Mouse (Mus musculus) kidney, embryonic 16.5 days (tissue): ENCODE results near the gene Gm9195. TPM values are rescaled to one million over a fixed set of nuclear protein-coding genes. Genes with fewer than 3 reads are reported as not detected.

Source experiments
- ATAC-seq: fragments of 200-750 bp; cut with Nextera tagmentation; 2 replicates; pipeline ENCODE4 v1.8.0; 2017; ENCODE audit warnings: moderate TSS enrichment; ENCODE audit not compliant: low FRiP score, low TSS enrichment
- H3K27ac ChIP-seq: fragments of 300-500 bp; sonication (generic); 2 replicates; pipeline ENCODE4 v1.5.1; 2014; ENCODE audit warnings: low read length
- H3K27me3 ChIP-seq: fragments of 300-500 bp; sonication (generic); 2 replicates; pipeline ENCODE4 v1.6.1; 2014; ENCODE audit warnings: low read length, control low read depth, mixed read lengths; ENCODE audit not compliant: insufficient read depth
- H3K36me3 ChIP-seq: fragments of 300-500 bp; sonication (generic); 2 replicates; pipeline ENCODE4 v1.6.1; 2014; ENCODE audit warnings: low read length, control low read depth, mixed read lengths; ENCODE audit not compliant: insufficient read depth
- H3K4me1 ChIP-seq: fragments of 300-500 bp; sonication (generic); 2 replicates; pipeline ENCODE4 v1.6.1; 2014; ENCODE audit warnings: low read length, control low read depth, mixed read lengths; ENCODE audit not compliant: insufficient read depth
- H3K4me2 ChIP-seq: fragments of 300-500 bp; sonication (generic); replicated peaks from 2 replicates; pipeline ENCODE4 v1.6.1; 2014; ENCODE audit warnings: low read depth, low read length
- H3K4me3 ChIP-seq: fragments of 300-500 bp; sonication (generic); 2 replicates; pipeline ENCODE4 v1.5.1; 2014; ENCODE audit warnings: mild to moderate bottlenecking, low read length
- H3K9ac ChIP-seq: fragments of 300-500 bp; sonication (generic); replicated peaks from 2 replicates; pipeline ENCODE4 v1.6.1; 2014; ENCODE audit warnings: low read length
- H3K9me3 ChIP-seq: fragments of 300-500 bp; sonication (generic); 2 replicates; pipeline ENCODE4 v1.6.1; 2016; ENCODE audit warnings: low read length, control low read depth
- WGBS: fragments of 180-500 bp; shearing (Covaris S2); extraction: QIAGEN DNeasy Blood & Tissue Kit; methylation state at CpG from one replicate; pipeline ENCODE4 v1.1.7; 2014; 5-methylcytosine and 5-hydroxymethylcytosine counted together
- polyA plus RNA-seq: library from polyadenylated mRNA; unstranded; fragments of >200 nt; fragmentation: Nextera tagmentation; extraction: Ambion mirVana; gene quantifications from 2 replicates; pipeline ENCODE4 v1.2.1, GENCODE M21; 2015

Gm9195 gene
- polyA plus RNA-seq, 1 experiment from 2014 or later: not detected

DNA sequence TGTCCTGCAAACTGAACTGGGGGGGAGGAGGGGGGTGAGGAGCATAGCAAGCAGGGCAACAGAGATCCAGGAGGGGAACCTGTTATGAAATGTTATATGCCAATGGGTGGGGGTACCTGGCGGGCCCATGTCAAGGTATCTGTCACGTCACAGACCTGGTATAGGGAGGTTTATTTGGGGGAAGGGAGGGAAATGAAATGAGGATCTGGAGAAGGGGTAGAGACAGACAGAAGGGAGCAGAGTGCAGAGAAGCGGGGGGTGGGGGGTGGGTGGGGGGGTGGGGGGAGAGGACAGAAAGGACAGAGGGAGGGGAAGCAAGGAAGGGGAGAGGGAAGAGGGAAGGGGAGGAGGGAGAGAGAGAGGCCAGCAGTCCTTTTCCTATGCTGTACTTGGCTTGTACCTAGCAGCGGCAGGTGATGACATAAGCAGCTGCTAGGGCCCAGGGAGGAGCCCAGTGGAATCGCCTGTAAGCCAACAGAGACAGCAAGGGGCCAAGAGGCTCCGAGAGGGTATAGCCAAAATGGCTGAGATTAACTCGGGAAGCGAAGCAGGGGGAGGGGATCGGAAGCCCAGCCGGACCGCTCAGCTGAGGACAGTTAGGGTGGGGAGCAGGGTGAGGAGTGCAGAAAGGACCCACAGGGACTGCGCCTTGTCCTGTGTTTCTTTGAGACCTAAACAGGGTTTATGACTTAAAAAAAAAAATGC lies 14.5 kb upstream of the Gm9195 start:
- H3K27ac ChIP-seq: no peak overlapping the region
- H3K9ac ChIP-seq: peak overlapping the region; percentile 59
- peaks cover 11% of the 10 kb centered on the region; the same call in 1 of the 2 replicates for H3K4me1 ChIP-seq
- H3K4me3 ChIP-seq: peak overlapping the region; percentile 44
- peak overlapping the region; percentile 71 for H3K4me2 ChIP-seq
- no peaks in the 10 kb centered on the region for H3K27me3 ChIP-seq
- no peaks in the 10 kb centered on the region for H3K36me3 ChIP-seq
- peak; percentile 85 for ATAC-seq
- WGBS: 12% methylated on average over 11 of the region's 12 CpGs
- H3K9me3 ChIP-seq: no peaks in the 10 kb centered on the region

DNA sequence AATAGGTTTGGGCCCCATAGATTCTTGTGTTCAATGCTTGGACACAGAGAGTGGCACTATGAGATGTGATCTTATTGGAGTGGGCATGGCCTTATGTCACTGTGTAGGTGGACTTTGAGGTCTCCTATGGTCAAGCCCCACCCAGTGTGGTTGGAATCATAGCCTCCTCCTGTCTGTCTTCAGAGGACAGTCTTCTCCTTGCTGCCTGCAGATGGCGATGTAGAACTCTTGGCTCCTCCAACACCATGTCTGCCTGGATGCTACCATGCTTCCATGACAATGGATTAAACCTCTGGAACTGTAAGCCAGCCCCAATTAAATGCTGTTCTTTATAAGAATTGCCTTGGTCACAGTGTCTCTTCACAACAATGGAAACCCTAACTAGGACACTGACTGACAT lies 13.3 kb upstream of the Gm9195 start:
- H3K4me2 ChIP-seq: no peak overlapping the region
- WGBS: 100% methylated on average over 1 of the region's 1 CpGs
- peaks cover 11% of the 10 kb centered on the region; the same call in 1 of the 2 replicates for H3K4me1 ChIP-seq
- no peaks in the 10 kb centered on the region for H3K9me3 ChIP-seq
- ATAC-seq: no peak
- no peak overlapping the region for H3K9ac ChIP-seq
- no peak overlapping the region for H3K4me3 ChIP-seq
- H3K27ac ChIP-seq: no peak overlapping the region
- no peaks in the 10 kb centered on the region for H3K36me3 ChIP-seq
- H3K27me3 ChIP-seq: no peaks in the 10 kb centered on the region

DNA sequence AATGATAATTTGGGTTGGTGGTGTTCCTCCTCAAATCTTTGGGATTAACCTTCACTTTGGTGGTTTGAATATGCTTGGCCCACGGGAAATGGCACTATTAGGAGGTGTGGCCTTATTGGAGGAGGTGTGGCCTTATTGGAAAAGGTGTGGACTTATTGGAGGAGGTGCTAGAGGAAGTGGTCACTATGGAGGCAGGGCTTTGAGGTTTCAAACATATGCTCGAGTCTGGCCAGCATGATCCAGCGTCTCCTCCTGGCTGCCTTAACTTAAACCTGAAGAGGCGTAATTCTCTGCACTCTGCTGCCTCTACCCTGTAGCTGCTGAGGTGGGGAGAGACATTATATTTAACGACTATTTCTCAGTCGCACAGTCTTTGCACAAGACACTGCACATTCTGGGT lies 11.6 kb upstream of the Gm9195 start:
- H3K9me3 ChIP-seq: no peaks in the 10 kb centered on the region
- no peak overlapping the region for H3K4me2 ChIP-seq
- no peak overlapping the region for H3K9ac ChIP-seq
- H3K27me3 ChIP-seq: no peaks in the 10 kb centered on the region
- peaks cover 11% of the 10 kb centered on the region; the same call in 1 of the 2 replicates for H3K4me1 ChIP-seq
- WGBS: 57% methylated on average over 6 of the region's 6 CpGs
- ATAC-seq: no peak
- no peak overlapping the region for H3K4me3 ChIP-seq
- no peak overlapping the region for H3K27ac ChIP-seq
- no peaks in the 10 kb centered on the region for H3K36me3 ChIP-seq

DNA sequence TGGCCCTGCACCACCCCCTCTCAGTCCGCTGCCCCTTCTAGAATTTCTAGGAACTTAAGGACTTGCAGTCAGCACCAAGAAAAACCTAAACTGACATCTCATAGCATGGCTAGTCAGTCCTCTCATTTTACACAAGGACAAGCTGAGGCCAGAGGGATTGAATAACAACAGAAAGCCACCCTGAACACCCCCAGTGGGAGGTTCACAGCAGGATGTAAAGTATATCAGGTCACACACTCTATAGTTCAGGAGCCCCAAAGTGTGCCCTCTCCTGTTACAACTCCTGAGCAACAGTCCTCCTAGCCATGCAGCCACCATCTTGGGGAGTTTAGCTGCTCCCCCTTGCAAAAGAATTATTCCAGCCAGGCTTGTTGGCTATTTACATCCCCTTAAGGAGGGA lies 2.1 kb upstream of the Gm9195 start:
- ATAC-seq: peak; percentile 59
- WGBS: 48% methylated on average over 1 of the region's 1 CpGs

DNA sequence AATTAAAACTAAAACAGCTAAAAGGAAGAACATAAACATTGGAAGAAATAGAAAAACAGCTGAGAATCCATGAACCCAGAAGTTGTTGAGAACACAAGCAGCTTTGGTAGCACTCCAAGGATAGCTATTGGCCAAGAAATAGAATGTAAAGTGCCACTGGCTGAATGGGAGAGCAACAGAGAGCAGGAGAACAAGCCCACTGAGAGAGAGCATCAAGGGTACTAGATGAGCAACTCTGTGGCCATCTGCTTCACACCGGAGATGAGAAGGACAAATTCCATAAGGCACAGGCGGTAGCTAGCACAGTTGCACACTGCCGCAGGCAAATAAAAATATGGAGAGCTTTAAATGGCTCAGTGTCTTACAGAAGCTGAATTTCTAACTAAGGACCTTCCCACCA lies 1.3 kb downstream of the Gm9195 start:
- Histone ChIP-seq H3K4me2 (no peak overlapping the region), H3K4me3 (no peak overlapping the region), H3K27ac (no peak overlapping the region), H3K36me3 (no peaks in the 10 kb centered on the region), H3K4me1 (no peaks in the 10 kb centered on the region), H3K9ac (no peak overlapping the region), H3K9me3 (no peaks in the 10 kb centered on the region), H3K27me3 (no peaks in the 10 kb centered on the region)
- ATAC-seq: no peak
- 95% methylated on average over 3 of the region's 3 CpGs for WGBS

More for the DNA sequence above, 2.1 kb upstream of the Gm9195 start:
- Histone ChIP-seq H3K27me3 (no peaks in the 10 kb centered on the region), H3K9me3 (no peaks in the 10 kb centered on the region), H3K4me1 (no peaks in the 10 kb centered on the region), H3K4me2 (no peak overlapping the region), H3K36me3 (no peaks in the 10 kb centered on the region), H3K27ac (no peak overlapping the region), H3K9ac (no peak overlapping the region), H3K4me3 (no peak overlapping the region)

DNA sequence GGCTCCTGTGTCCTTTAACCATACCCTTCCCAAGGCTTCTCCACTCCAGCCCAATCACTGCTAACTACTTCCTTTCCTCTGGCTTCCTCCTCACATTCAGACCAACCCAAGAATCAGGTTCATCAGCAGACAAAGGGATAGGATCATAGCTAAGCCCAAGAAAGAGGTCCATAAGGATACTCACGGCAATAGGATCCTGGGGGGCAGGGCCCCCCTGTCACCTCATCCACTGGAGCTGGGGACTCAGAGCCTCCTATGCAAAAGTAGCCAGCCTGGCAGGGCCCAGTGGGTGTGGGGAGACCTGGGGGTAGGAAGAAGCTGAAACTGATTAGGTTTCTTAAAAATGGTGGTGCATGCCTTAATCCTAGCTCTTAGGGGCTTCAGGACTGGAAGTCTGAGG lies 17.1 kb downstream of the Gm9195 start:
- ATAC-seq: no peak
- H3K4me1 ChIP-seq: no peaks in the 10 kb centered on the region
- WGBS: 79% methylated on average over 1 of the region's 1 CpGs

DNA sequence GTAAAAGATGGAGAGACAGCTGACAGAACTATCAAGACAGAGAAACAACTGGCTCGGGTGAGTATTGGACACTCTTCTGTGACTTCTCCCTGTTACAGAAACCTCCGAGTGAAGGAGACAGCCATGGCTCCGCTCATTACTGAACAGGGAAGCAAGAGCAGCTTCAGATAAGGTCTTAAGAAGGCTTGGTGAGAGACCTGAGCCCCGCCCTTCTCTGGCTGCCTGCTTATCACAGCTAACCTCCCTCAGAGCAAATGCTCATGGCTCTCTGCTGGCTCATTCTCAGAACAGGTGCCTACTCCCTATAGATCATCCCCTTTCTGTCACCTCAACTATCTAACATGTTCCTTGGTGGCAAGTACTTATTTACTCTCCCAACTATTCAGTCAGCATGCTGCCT lies 23.2 kb downstream of the Gm9195 start:
- ATAC-seq: no peak
- 71% methylated on average over 4 of the region's 4 CpGs for WGBS
- no peak overlapping the region for H3K4me2 ChIP-seq
- no peaks in the 10 kb centered on the region for H3K36me3 ChIP-seq
- H3K27ac ChIP-seq: no peak overlapping the region
- H3K9ac ChIP-seq: no peak overlapping the region
- H3K4me1 ChIP-seq: no peaks in the 10 kb centered on the region
- H3K4me3 ChIP-seq: no peak overlapping the region
- no peaks in the 10 kb centered on the region for H3K27me3 ChIP-seq
- H3K9me3 ChIP-seq: no peaks in the 10 kb centered on the region

More for the DNA sequence above, 17.1 kb downstream of the Gm9195 start:
- Histone ChIP-seq H3K36me3 (no peaks in the 10 kb centered on the region), H3K9ac (no peak overlapping the region), H3K27me3 (no peaks in the 10 kb centered on the region), H3K9me3 (no peaks in the 10 kb centered on the region), H3K4me3 (no peak overlapping the region), H3K27ac (no peak overlapping the region), H3K4me2 (no peak overlapping the region)

DNA sequence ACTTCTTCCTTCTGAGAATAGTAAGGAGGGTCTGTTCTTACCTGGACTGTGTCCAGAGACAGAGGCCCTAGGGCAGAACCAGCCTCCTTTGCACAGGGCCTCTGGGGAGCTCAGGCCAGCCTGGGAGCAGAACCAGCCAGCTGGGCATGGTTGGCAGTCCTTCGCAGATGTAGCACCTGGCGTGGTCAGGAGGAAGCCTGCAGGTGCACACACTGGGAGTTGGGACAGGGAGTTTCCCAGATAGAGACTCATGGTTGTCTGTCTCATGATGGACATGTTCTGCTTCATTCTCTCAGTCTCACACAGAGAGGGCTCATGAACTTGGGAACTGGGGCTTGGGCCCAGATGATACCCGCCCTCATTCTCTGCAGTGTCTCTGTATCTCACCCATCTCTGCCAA lies 25.3 kb downstream of the Gm9195 start:
- H3K27me3 ChIP-seq: no peaks in the 10 kb centered on the region
- 88% methylated on average over 3 of the region's 3 CpGs for WGBS
- no peak overlapping the region for H3K27ac ChIP-seq
- H3K9ac ChIP-seq: no peak overlapping the region
- no peaks in the 10 kb centered on the region for H3K9me3 ChIP-seq
- H3K4me1 ChIP-seq: no peaks in the 10 kb centered on the region
- H3K4me3 ChIP-seq: no peak overlapping the region
- no peak overlapping the region for H3K4me2 ChIP-seq
- no peaks in the 10 kb centered on the region for H3K36me3 ChIP-seq
- ATAC-seq: no peak

DNA sequence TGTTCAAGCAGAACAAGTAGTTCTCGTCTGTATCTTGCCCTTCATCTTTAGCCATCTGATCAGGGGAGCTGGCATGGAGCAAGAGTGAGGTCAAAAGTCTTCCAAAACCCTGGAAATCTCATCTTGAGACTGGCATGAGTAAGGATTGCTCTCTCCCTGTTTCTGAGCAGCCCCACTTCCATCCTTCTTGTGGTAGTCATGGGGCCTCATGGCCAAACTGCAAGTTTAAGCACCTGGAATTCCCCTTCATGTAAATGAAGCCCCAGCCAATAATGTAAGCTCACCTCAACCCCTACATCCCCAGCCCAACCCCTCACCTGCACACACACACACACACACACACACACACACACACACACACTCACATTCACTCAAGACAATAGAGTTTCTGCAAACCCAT lies 30.0 kb downstream of the Gm9195 start:
- no peaks in the 10 kb centered on the region for H3K4me1 ChIP-seq
- H3K4me2 ChIP-seq: no peak overlapping the region
- no peak overlapping the region for H3K27ac ChIP-seq
- no peak overlapping the region for H3K4me3 ChIP-seq
- H3K9ac ChIP-seq: no peak overlapping the region
- H3K27me3 ChIP-seq: no peaks in the 10 kb centered on the region
- H3K9me3 ChIP-seq: no peaks in the 10 kb centered on the region
- 38% methylated on average over 1 of the region's 1 CpGs for WGBS
- ATAC-seq: no peak
- no peaks in the 10 kb centered on the region for H3K36me3 ChIP-seq

DNA sequence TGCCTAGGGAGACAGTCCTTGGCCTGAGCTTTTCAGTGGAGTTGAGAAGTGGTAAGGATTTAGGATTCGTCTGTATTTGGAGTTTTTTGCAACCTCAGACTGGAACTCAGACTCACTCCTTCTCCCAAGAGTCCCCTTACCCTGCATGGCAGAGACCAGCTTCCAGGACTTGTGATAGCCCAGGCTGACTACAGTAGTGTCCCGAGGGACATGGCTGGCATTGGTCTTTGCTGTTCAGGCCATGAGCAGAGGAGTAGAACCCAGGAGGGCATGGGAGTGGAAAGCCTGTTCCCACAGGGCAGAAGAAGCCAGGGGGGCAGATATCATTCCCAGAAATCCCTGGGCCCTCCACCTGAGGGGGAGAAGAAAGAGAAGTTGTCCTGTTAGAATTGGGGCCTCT lies 31.3 kb downstream of the Gm9195 start:
- H3K27ac ChIP-seq: no peak overlapping the region
- H3K36me3 ChIP-seq: no peaks in the 10 kb centered on the region
- no peaks in the 10 kb centered on the region for H3K9me3 ChIP-seq
- no peaks in the 10 kb centered on the region for H3K4me1 ChIP-seq
- H3K4me2 ChIP-seq: no peak overlapping the region
- WGBS: 84% methylated on average over 2 of the region's 2 CpGs
- H3K9ac ChIP-seq: no peak overlapping the region
- ATAC-seq: no peak
- no peaks in the 10 kb centered on the region for H3K27me3 ChIP-seq
- no peak overlapping the region for H3K4me3 ChIP-seq
